Mouse (Mus musculus): ENCODE measurements at regions not wholly inside any gene's neighbourhood (a gene's known extent, or its start where the extent isn't known, plus 50 kb on each side); places are given as distances from the start of the nearest gene placed in this dataset.

- no peaks in the 10 kb centered on the region for H3K27me3 ChIP-seq (ENCODE audit: control insufficient read depth, insufficient read depth, low read length)
- H3K9me3 ChIP-seq (ENCODE audit: control insufficient read depth, low read length): no peaks in the 10 kb centered on the region
- H3K4me2 ChIP-seq (replicated peaks; ENCODE audit: low read depth): no peak overlapping the region; the same call in 1 of the 2 replicates
- H3K9ac ChIP-seq (ENCODE audit: low read length): no peak overlapping the region
- H3K4me1 ChIP-seq (replicated peaks; ENCODE audit: control insufficient read depth, insufficient read depth): 0 out of 2 replicates have a peak, but pooled peaks cover 2% of the 10 kb centered on the region
- DNase-seq (ENCODE audit: low spot score): peak; percentile 19
- WGBS: 27% methylated on average over 19 of the region's 19 CpGs
- H3K27ac ChIP-seq (replicated peaks): no peak overlapping the region
- TF ChIP-seq EP300 (optimal IDR thresholded peaks at IDR 0.05) (no peak), CTCF (IDR thresholded peaks at IDR 0.05; ENCODE audit: low read depth) (no peak)
- H3K4me3 ChIP-seq (ENCODE audit: low read depth, low read length): no peak overlapping the region
- no peaks in the 10 kb centered on the region for H3K36me3 ChIP-seq (ENCODE audit: control insufficient read depth, insufficient read depth, low read length)
- no peak for ATAC-seq (ENCODE audit: low FRiP score, low TSS enrichment)
These were observed 100.8 kb upstream of the Tgm3 start for GRCm38 (mm10) chr2:129911203-129911921.

- Histone ChIP-seq H3K9me3 (ENCODE audit: control insufficient read depth, low read length) (no peaks in the 10 kb centered on the region), H3K4me3 (ENCODE audit: low read depth, low read length) (no peak overlapping the region), H3K36me3 (ENCODE audit: control insufficient read depth, insufficient read depth, low read length) (no peaks in the 10 kb centered on the region), H3K9ac (ENCODE audit: low read length) (no peak overlapping the region), H3K27me3 (ENCODE audit: control insufficient read depth, insufficient read depth, low read length) (no peaks in the 10 kb centered on the region), H3K27ac (replicated peaks) (no peak overlapping the region), H3K4me2 (replicated peaks; ENCODE audit: low read depth) (no peak overlapping the region), H3K4me1 (replicated peaks; ENCODE audit: control insufficient read depth, insufficient read depth) (0 out of 2 replicates have a peak, but pooled peaks cover 2% of the 10 kb centered on the region)
- DNase-seq (ENCODE audit: low spot score) (no peak), ATAC-seq (ENCODE audit: low FRiP score, low TSS enrichment) (no peak)
- WGBS: 70% methylated on average over 8 of the region's 8 CpGs
- TF ChIP-seq EP300 (optimal IDR thresholded peaks at IDR 0.05) (no peak), CTCF (IDR thresholded peaks at IDR 0.05; ENCODE audit: low read depth) (no peak)
These were observed 99.6 kb upstream of the Tgm3 start for GRCm38 (mm10) chr2:129912556-129912955.

- Histone ChIP-seq H3K27me3 (ENCODE audit: control insufficient read depth, insufficient read depth, low read length) (no peaks in the 10 kb centered on the region), H3K4me3 (ENCODE audit: low read depth, low read length) (no peak overlapping the region), H3K36me3 (ENCODE audit: control insufficient read depth, insufficient read depth, low read length) (no peaks in the 10 kb centered on the region), H3K9me3 (ENCODE audit: control insufficient read depth, low read length) (no peaks in the 10 kb centered on the region), H3K4me2 (replicated peaks; ENCODE audit: low read depth) (no peak overlapping the region), H3K4me1 (replicated peaks; ENCODE audit: control insufficient read depth, insufficient read depth) (no peaks in the 10 kb centered on the region), H3K27ac (replicated peaks) (no peak overlapping the region), H3K9ac (ENCODE audit: low read length) (no peak overlapping the region)
- ATAC-seq (ENCODE audit: low FRiP score, low TSS enrichment) (no peak), DNase-seq (ENCODE audit: low spot score) (no peak)
- no peak for TF ChIP-seq CTCF (IDR thresholded peaks at IDR 0.05; ENCODE audit: low read depth)
- TF ChIP-seq EP300 (optimal IDR thresholded peaks at IDR 0.05): no peak
- 73% methylated on average over 8 of the region's 8 CpGs for WGBS
These were observed 97.9 kb upstream of the Tgm3 start for GRCm38 (mm10) chr2:129914261-129914660.

GRCm38 (mm10) chr2:129916411-129916810 is 95.7 kb upstream of the Tgm3 start:
- no peak overlapping the region for H3K27ac ChIP-seq (replicated peaks)
- H3K27me3 ChIP-seq (ENCODE audit: control insufficient read depth, insufficient read depth, low read length): no peaks in the 10 kb centered on the region
- H3K9me3 ChIP-seq (ENCODE audit: control insufficient read depth, low read length): no peaks in the 10 kb centered on the region
- no peak overlapping the region for H3K4me3 ChIP-seq (ENCODE audit: low read depth, low read length)
- H3K4me1 ChIP-seq (replicated peaks; ENCODE audit: control insufficient read depth, insufficient read depth): no peaks in the 10 kb centered on the region
- no peak for DNase-seq (ENCODE audit: low spot score)
- ATAC-seq (ENCODE audit: low FRiP score, low TSS enrichment): no peak
- no peaks in the 10 kb centered on the region for H3K36me3 ChIP-seq (ENCODE audit: control insufficient read depth, insufficient read depth, low read length)
- H3K4me2 ChIP-seq (replicated peaks; ENCODE audit: low read depth): no peak overlapping the region
- TF ChIP-seq EP300 (optimal IDR thresholded peaks at IDR 0.05): no peak
- TF ChIP-seq CTCF (IDR thresholded peaks at IDR 0.05; ENCODE audit: low read depth): no peak
- no peak overlapping the region for H3K9ac ChIP-seq (ENCODE audit: low read length)
- WGBS: 85% methylated on average over 7 of the region's 7 CpGs

GRCm38 (mm10) chr2:129918141-129918790 is 93.9 kb upstream of the Tgm3 start:
- Histone ChIP-seq H3K36me3 (ENCODE audit: control insufficient read depth, insufficient read depth, low read length) (no peaks in the 10 kb centered on the region), H3K4me2 (replicated peaks; ENCODE audit: low read depth) (no peak overlapping the region), H3K4me3 (ENCODE audit: low read depth, low read length) (no peak overlapping the region), H3K9me3 (ENCODE audit: control insufficient read depth, low read length) (no peaks in the 10 kb centered on the region), H3K27me3 (ENCODE audit: control insufficient read depth, insufficient read depth, low read length) (no peaks in the 10 kb centered on the region), H3K4me1 (replicated peaks; ENCODE audit: control insufficient read depth, insufficient read depth) (no peaks in the 10 kb centered on the region), H3K27ac (replicated peaks) (no peak overlapping the region), H3K9ac (ENCODE audit: low read length) (no peak overlapping the region)
- DNase-seq (ENCODE audit: low spot score) (no peak), ATAC-seq (ENCODE audit: low FRiP score, low TSS enrichment) (no peak)
- WGBS: 65% methylated on average over 9 of the region's 9 CpGs
- TF ChIP-seq CTCF (IDR thresholded peaks at IDR 0.05; ENCODE audit: low read depth) (no peak), EP300 (optimal IDR thresholded peaks at IDR 0.05) (no peak)

- H3K27me3 ChIP-seq (ENCODE audit: control insufficient read depth, insufficient read depth, low read length): no peaks in the 10 kb centered on the region
- H3K4me1 ChIP-seq (replicated peaks; ENCODE audit: control insufficient read depth, insufficient read depth): no peaks in the 10 kb centered on the region
- no peak overlapping the region for H3K4me3 ChIP-seq (ENCODE audit: low read depth, low read length)
- TF ChIP-seq CTCF (IDR thresholded peaks at IDR 0.05; ENCODE audit: low read depth) (no peak), EP300 (optimal IDR thresholded peaks at IDR 0.05) (no peak)
- H3K4me2 ChIP-seq (replicated peaks; ENCODE audit: low read depth): no peak overlapping the region
- no peak overlapping the region for H3K9ac ChIP-seq (ENCODE audit: low read length)
- H3K27ac ChIP-seq (replicated peaks): no peak overlapping the region
- no peak for DNase-seq (ENCODE audit: low spot score)
- H3K9me3 ChIP-seq (ENCODE audit: control insufficient read depth, low read length): no peaks in the 10 kb centered on the region
- no peak for ATAC-seq (ENCODE audit: low FRiP score, low TSS enrichment)
- WGBS: 87% methylated on average over 4 of the region's 4 CpGs
- H3K36me3 ChIP-seq (ENCODE audit: control insufficient read depth, insufficient read depth, low read length): no peaks in the 10 kb centered on the region
These were observed 92.6 kb upstream of the Tgm3 start for GRCm38 (mm10) chr2:129919551-129919950.
